Mouse (Mus musculus) CH12.LX (cell line): ENCODE data around the gene Ghrl. TPM values are rescaled to one million over a fixed set of nuclear protein-coding genes. Genes with fewer than 3 reads are reported as not detected.

Source experiments
- DNase-seq: peaks from one replicate; pipeline ENCODE4 v3.0.0-alpha.2; 2013; ENCODE audit errors: extremely low read depth
- H3K27ac ChIP-seq: 2 replicates; pipeline ENCODE4 v1.5.1; 2012; ENCODE audit warnings: low read depth, mild to moderate bottlenecking, control low read depth, moderate library complexity; ENCODE audit not compliant: insufficient read depth
- H3K27me3 ChIP-seq: replicated peaks from 2 replicates; pipeline ENCODE3; 2012; ENCODE audit warnings: inconsistent platforms
- H3K36me3 ChIP-seq, 2 experiments: replicated peaks in 1 of 2; 2 replicates each; pipeline versions ENCODE3 to v1.6.1; 2012; ENCODE audit warnings: inconsistent platforms in 1 of 2, low read length in 1 of 2, mild to moderate bottlenecking in 1 of 2, mixed read lengths in 1 of 2, moderate library complexity in 1 of 2; ENCODE audit not compliant: control insufficient read depth in 1 of 2, insufficient read depth in 1 of 2
- H3K4me1 ChIP-seq, 2 experiments: 2 replicates each; pipeline ENCODE4 v1.6.1; 2012; ENCODE audit warnings: inconsistent platforms in 1 of 2, moderate library complexity in 1 of 2; ENCODE audit not compliant: insufficient read depth in 2 of 2, control insufficient read depth in 1 of 2
- H3K4me2 ChIP-seq: 2 replicates; pipeline ENCODE4 v1.6.1; 2012; ENCODE audit warnings: low read depth, mild to moderate bottlenecking, control low read depth; ENCODE audit not compliant: poor library complexity, insufficient read depth, severe bottlenecking
- H3K4me3 ChIP-seq, 3 experiments: fragments of 150-350 bp in 1 of 3; sonication (generic) in 1 of 3; replicated peaks in 1 of 3; 2 replicates each; pipeline versions ENCODE3 to v1.5.1; 2011 to 2012; ENCODE audit warnings: low read depth in 2 of 3, low read length in 2 of 3, mild to moderate bottlenecking in 2 of 3, moderate library complexity in 2 of 3, control low read depth in 1 of 3, improper control_type of control experiment in 1 of 3, inconsistent platforms in 1 of 3, mixed read lengths in 1 of 3; ENCODE audit not compliant: poor library complexity in 1 of 3
- H3K79me2 ChIP-seq: replicated peaks from 2 replicates; pipeline ENCODE4 v1.6.1; 2012; ENCODE audit warnings: mild to moderate bottlenecking, moderate library complexity; ENCODE audit not compliant: control insufficient read depth, poor library complexity, insufficient read depth, severe bottlenecking; ENCODE audit errors: extremely low read depth
- H3K9ac ChIP-seq: 2 replicates; pipeline ENCODE4 v1.6.1; 2012; ENCODE audit warnings: low read depth, mild to moderate bottlenecking, control low read depth, moderate library complexity; ENCODE audit not compliant: insufficient read depth
- H3K9me3 ChIP-seq: replicated peaks from 2 replicates; pipeline ENCODE3; 2012; ENCODE audit warnings: low read length, inconsistent platforms, mixed read lengths
- CHD1 ChIP-seq: IDR thresholded peaks from 2 replicates; pipeline ENCODE4 v1.6.1; 2012; ENCODE audit warnings: low read depth, low read length, improper control_type of control experiment, inconsistent platforms
- CTCF ChIP-seq, 2 experiments: IDR thresholded peaks in 1 of 2; conservative IDR thresholded peaks in 1 of 2; 2 replicates each; pipeline ENCODE4 v1.5.1; 2011 to 2012; ENCODE audit warnings: low read depth in 2 of 2, low read length in 2 of 2, improper control_type of control experiment in 1 of 2, inconsistent platforms in 1 of 2, mild to moderate bottlenecking in 1 of 2, moderate library complexity in 1 of 2
- GABPA ChIP-seq: IDR thresholded peaks from 2 replicates; pipeline ENCODE4 v1.6.1; 2012; ENCODE audit warnings: low read depth, low read length, improper control_type of control experiment, inconsistent platforms; ENCODE audit not compliant: insufficient replicate concordance
- IRF4 ChIP-seq: IDR thresholded peaks from 2 replicates; pipeline ENCODE4 v1.6.1; 2014; ENCODE audit warnings: low read depth, mild to moderate bottlenecking, inconsistent platforms, low read length, improper control_type of control experiment
- JUN ChIP-seq: IDR thresholded peaks from 2 replicates; pipeline ENCODE4 v1.6.1; 2011; ENCODE audit warnings: low read depth, mild to moderate bottlenecking, low read length, improper control_type of control experiment, moderate library complexity; ENCODE audit not compliant: insufficient read depth
- JUND ChIP-seq: conservative IDR thresholded peaks from 2 replicates; pipeline ENCODE4 v1.6.1; 2011; ENCODE audit warnings: low read depth, low read length, improper control_type of control experiment
- MAZ ChIP-seq: IDR thresholded peaks from 2 replicates; pipeline ENCODE4 v1.6.1; 2012; ENCODE audit warnings: low read depth, mild to moderate bottlenecking, inconsistent platforms, low read length, improper control_type of control experiment, moderate library complexity
- MEF2A ChIP-seq: IDR thresholded peaks from 2 replicates; pipeline ENCODE4 v1.6.1; 2014; ENCODE audit warnings: low read depth, mild to moderate bottlenecking, inconsistent platforms, low read length, improper control_type of control experiment, borderline replicate concordance
- MYC ChIP-seq: IDR thresholded peaks from 2 replicates; pipeline ENCODE4 v1.6.1; 2011; ENCODE audit warnings: low read depth, mild to moderate bottlenecking, improper control_type of control experiment, low read length
- NRF1 ChIP-seq: IDR thresholded peaks from 2 replicates; pipeline ENCODE4 v1.6.1; 2014; ENCODE audit warnings: low read depth, mild to moderate bottlenecking, inconsistent platforms, low read length, improper control_type of control experiment, moderate library complexity
- PAX5 ChIP-seq: IDR thresholded peaks from 2 replicates; pipeline ENCODE4 v1.6.1; 2012; ENCODE audit warnings: low read length, inconsistent platforms, mixed read lengths
- POLR2A ChIP-seq: IDR thresholded peaks from 2 replicates; pipeline ENCODE4 v1.6.1; 2011; ENCODE audit warnings: low read depth, mild to moderate bottlenecking, improper control_type of control experiment, low read length
- RCOR1 ChIP-seq: conservative IDR thresholded peaks from 2 replicates; pipeline ENCODE4 v1.6.1; 2012; ENCODE audit warnings: low read depth, mild to moderate bottlenecking, inconsistent platforms, low read length, improper control_type of control experiment
- TBP ChIP-seq: conservative IDR thresholded peaks from 2 replicates; pipeline ENCODE4 v1.6.1; 2011; ENCODE audit warnings: low read depth, low read length, improper control_type of control experiment
- USF2 ChIP-seq: conservative IDR thresholded peaks from 2 replicates; pipeline ENCODE4 v1.6.1; 2011; ENCODE audit warnings: low read depth, low read length, improper control_type of control experiment
- ZC3H11A ChIP-seq: IDR thresholded peaks from 2 replicates; pipeline ENCODE4 v1.6.1; 2012; ENCODE audit warnings: low read depth, mild to moderate bottlenecking, inconsistent platforms, low read length, improper control_type of control experiment
- ZKSCAN1 ChIP-seq: IDR thresholded peaks from 2 replicates; pipeline ENCODE4 v1.6.1; 2012; ENCODE audit warnings: low read depth, inconsistent platforms, low read length, improper control_type of control experiment, borderline replicate concordance
- ZNF384 ChIP-seq: IDR thresholded peaks from 2 replicates; pipeline ENCODE4 v1.6.1; 2012; ENCODE audit warnings: low read depth, low read length, improper control_type of control experiment, inconsistent platforms
- dilution Hi-C: fragments of 300-500 bp; cut with MboI; formaldehyde crosslinking; loops from 2 replicates; pipeline ENCODE4 v1.14.3; 2020; ENCODE audit warnings: low sequenced_read_pairs; ENCODE audit not compliant: extremely low pct_unique_long_range_greater_than_20kb, extremely low pct_ligation_motif_present
- in situ Hi-C: fragments of 300-500 bp; cut with MboI; formaldehyde crosslinking; loops from 3 replicates; pipeline ENCODE4 v1.14.3; 2019; ENCODE audit warnings: low sequenced_read_pairs, low pct_ligation_motif_present, low pct_unique_long_range_greater_than_20kb, mixed read lengths
- polyA plus RNA-seq: library from polyadenylated mRNA; unstranded; fragments of >175 nt; gene quantifications from 2 replicates; pipeline ENCODE4 v1.2.1, GENCODE M21; 2012; ENCODE audit warnings: low read depth; ENCODE audit not compliant: insufficient read length
- total RNA-seq, 2 experiments: library from RNA; depleted of rRNA; stranded (reverse); fragments of 300-350 nt in 1 of 2; fragments of >200 nt in 1 of 2; gene quantifications; 2 replicates each; pipeline ENCODE4 v1.2.3; 2012 to 2014

The Ghrl gene
- total and polyA plus RNA-seq, 3 experiments, result 2.6 TPM; not detected in 2

DNA sequence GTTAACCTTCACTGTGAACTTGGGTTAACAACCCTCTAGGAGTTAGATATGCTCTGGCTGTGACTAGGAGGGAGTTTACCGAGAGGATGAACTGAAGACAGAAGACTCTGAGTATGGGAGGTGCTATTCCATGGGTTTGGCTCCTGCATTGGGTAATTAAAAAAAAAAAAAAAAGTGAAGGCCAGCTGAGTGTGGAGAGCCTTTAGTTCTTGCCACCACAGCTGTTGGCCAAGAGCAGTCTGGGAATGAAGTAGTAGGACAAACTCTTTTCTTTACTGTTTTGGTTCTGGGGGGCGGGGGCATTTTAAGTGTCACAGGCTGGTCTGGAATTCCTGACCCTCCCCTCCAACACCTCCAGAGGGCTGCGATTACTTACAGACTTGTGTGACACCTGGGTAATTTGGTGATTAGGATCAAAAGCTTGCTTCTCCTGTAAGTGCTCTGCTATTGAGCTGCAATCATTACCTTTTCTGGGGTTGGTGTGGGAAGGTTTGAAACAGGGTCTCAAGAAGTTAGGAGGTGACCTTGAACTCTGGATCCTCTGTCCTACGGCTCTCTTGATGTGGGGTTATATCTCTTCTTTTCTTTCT, 23.8 kb downstream of the Ghrl start:
- TF ChIP-seq ZNF384 (peak; percentile 40; the same call in 1 of the 2 replicates), ZC3H11A (no peak)
- Histone ChIP-seq H3K27me3 (no peaks in the 10 kb centered on the region), H3K27ac (peak overlapping the region; percentile 77), H3K36me3 (peaks cover 32 to 52% of the 10 kb centered on the region in 2 experiments), H3K79me2 (peaks cover 35% of the 10 kb centered on the region), H3K9ac (peak overlapping the region; percentile 26), H3K4me3 (peak overlapping the region in 1 of 3 experiments; percentile 26), H3K9me3 (no peaks in the 10 kb centered on the region), H3K4me2 (peak overlapping the region; percentile 80), H3K4me1 (peaks cover 12 to 54% of the 10 kb centered on the region in 2 experiments; a peak in 3 of 4 replicates)
- in situ Hi-C loops, result no loop called here
- DNase-seq, result no peak
- dilution Hi-C loops, result no loop called here

DNA sequence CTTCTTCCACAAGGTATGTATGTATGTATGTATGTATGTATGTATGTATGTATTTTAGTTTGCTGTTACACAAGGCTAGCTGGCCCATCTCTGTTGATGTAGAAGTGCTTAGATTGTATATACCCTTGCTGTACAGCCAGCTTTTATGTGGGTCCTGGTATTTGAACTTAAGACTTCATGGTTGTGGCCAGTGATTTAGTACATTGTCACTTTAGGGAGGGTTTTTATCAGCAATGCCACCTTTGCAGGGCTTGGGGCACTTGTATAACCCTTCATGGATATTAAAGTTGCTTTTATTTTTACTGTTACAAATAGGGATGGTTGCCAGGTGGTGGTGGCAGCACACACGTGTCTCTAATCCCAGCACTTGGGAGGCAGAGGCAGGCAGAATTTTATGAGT, 24.5 kb downstream of the Ghrl start:
- peaks cover 29% of the 10 kb centered on the region for H3K79me2 ChIP-seq
- no peak for DNase-seq
- no peak overlapping the region for H3K4me3 ChIP-seq
- no peak overlapping the region for H3K27ac ChIP-seq
- in situ Hi-C loops, result no loop called here
- dilution Hi-C loops, result no loop called here
- no peak overlapping the region for H3K4me2 ChIP-seq
- TF ChIP-seq ZKSCAN1 (no peak), GABPA (no peak), JUND (no peak), MEF2A (no peak), POLR2A (no peak), NRF1 (no peak), MAZ (no peak), TBP (no peak), CHD1 (no peak), IRF4 (no peak), RCOR1 (no peak), USF2 (no peak), JUN (no peak), MYC (no peak), PAX5 (no peak), CTCF (conservative IDR thresholded peaks at IDR 0.05 in 1 of 2, IDR thresholded peaks at IDR 0.05 in 1 of 2; ENCODE audit: low read depth in 2 of 2, low read length in 2 of 2) (no peak)
- H3K4me1 ChIP-seq, result peaks cover 12 to 54% of the 10 kb centered on the region in 2 experiments; a peak in 3 of 4 replicates
- H3K9me3 ChIP-seq, result no peaks in the 10 kb centered on the region
- no peak overlapping the region for H3K9ac ChIP-seq
- peaks cover 39 to 55% of the 10 kb centered on the region in 2 experiments for H3K36me3 ChIP-seq
- no peaks in the 10 kb centered on the region for H3K27me3 ChIP-seq
